Mouse (Mus musculus) liver, embryonic 16.5 days (tissue): Measurements from ENCODE around the gene Pea15a. TPM values are rescaled to one million over a fixed set of nuclear protein-coding genes. Genes with fewer than 3 reads are reported as not detected.

ENCODE experiments used
- ATAC-seq: fragments of 200-750 bp; cut with Nextera tagmentation; 2 replicates; pipeline ENCODE4 v1.8.0; 2017; ENCODE audit warnings: low read depth, mild to moderate bottlenecking, moderate number of reproducible peaks, moderate library complexity
- H3K27ac ChIP-seq: fragments of 300-500 bp; sonication (generic); 2 replicates; pipeline ENCODE4 v1.5.1; 2014; ENCODE audit warnings: mild to moderate bottlenecking, low read length
- H3K27me3 ChIP-seq: fragments of 300-500 bp; sonication (generic); 2 replicates; pipeline ENCODE4 v1.6.1; 2014; ENCODE audit warnings: low read depth, low read length, mixed read lengths; ENCODE audit not compliant: control insufficient read depth, insufficient read depth
- H3K36me3 ChIP-seq: fragments of 300-500 bp; sonication (generic); 2 replicates; pipeline ENCODE4 v1.6.1; 2014; ENCODE audit warnings: mild to moderate bottlenecking; ENCODE audit not compliant: control insufficient read depth, insufficient read depth
- H3K4me1 ChIP-seq: fragments of 300-500 bp; sonication (generic); 2 replicates; pipeline ENCODE4 v1.6.1; 2014; ENCODE audit warnings: low read depth, low read length, mixed read lengths; ENCODE audit not compliant: control insufficient read depth
- H3K4me2 ChIP-seq: fragments of 300-500 bp; sonication (generic); 2 replicates; pipeline ENCODE4 v1.6.1; 2014; ENCODE audit warnings: low read depth, low read length, mixed read lengths
- H3K4me3 ChIP-seq: fragments of 300-500 bp; sonication (generic); 2 replicates; pipeline ENCODE4 v1.5.1; 2014; ENCODE audit warnings: low read depth, mild to moderate bottlenecking, low read length
- H3K9ac ChIP-seq: fragments of 300-500 bp; sonication (generic); 2 replicates; pipeline ENCODE4 v1.6.1; 2014; ENCODE audit warnings: low read depth, low read length
- H3K9me3 ChIP-seq: fragments of 300-500 bp; sonication (generic); replicated peaks from 2 replicates; pipeline ENCODE4 v1.6.1; 2016; ENCODE audit warnings: low read length; ENCODE audit not compliant: control insufficient read depth
- WGBS: fragments of 180-500 bp; shearing (Covaris S2); extraction: QIAGEN DNeasy Blood & Tissue Kit; methylation state at CpG from one replicate; pipeline ENCODE4 v1.1.7; 2014; ENCODE audit not compliant: insufficient replicate concordance; 5-methylcytosine and 5-hydroxymethylcytosine counted together
- polyA plus RNA-seq: library from polyadenylated mRNA; unstranded; fragments of >200 nt; fragmentation: Nextera tagmentation; extraction: Ambion mirVana; gene quantifications from 2 replicates; pipeline ENCODE4 v1.2.1, GENCODE M21; 2015

The Pea15a gene
- polyA plus RNA-seq, 1 experiment from 2014 or later, result 21.5 TPM

DNA sequence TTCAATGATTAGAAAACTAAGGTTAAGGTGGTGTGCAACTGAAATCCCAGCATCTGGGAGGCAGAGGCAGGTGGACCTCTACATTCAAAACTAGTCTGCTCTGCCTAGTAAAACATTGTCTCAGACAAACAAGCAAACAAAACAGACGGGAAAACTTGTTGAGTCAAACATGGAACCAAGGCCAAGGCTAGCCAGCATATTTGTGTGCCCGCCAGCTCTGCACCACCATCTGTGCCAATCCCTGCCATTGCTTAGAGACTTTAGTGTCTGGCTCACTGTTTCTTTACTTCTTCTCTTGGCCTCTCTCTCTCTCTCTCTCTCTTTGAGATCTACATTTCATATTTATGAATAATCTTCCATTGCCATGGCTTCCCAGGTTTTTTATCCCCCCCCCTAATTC lies 21.6 kb upstream of the Pea15a start:
- Histone ChIP-seq H3K9ac (no peak overlapping the region), H3K4me1 (no peaks in the 10 kb centered on the region), H3K4me2 (no peak overlapping the region), H3K27me3 (no peaks in the 10 kb centered on the region), H3K27ac (no peak overlapping the region), H3K36me3 (no peaks in the 10 kb centered on the region), H3K9me3 (no peaks in the 10 kb centered on the region), H3K4me3 (no peak overlapping the region)
- no peak for ATAC-seq
- 65% methylated on average over 2 of the region's 2 CpGs for WGBS

DNA sequence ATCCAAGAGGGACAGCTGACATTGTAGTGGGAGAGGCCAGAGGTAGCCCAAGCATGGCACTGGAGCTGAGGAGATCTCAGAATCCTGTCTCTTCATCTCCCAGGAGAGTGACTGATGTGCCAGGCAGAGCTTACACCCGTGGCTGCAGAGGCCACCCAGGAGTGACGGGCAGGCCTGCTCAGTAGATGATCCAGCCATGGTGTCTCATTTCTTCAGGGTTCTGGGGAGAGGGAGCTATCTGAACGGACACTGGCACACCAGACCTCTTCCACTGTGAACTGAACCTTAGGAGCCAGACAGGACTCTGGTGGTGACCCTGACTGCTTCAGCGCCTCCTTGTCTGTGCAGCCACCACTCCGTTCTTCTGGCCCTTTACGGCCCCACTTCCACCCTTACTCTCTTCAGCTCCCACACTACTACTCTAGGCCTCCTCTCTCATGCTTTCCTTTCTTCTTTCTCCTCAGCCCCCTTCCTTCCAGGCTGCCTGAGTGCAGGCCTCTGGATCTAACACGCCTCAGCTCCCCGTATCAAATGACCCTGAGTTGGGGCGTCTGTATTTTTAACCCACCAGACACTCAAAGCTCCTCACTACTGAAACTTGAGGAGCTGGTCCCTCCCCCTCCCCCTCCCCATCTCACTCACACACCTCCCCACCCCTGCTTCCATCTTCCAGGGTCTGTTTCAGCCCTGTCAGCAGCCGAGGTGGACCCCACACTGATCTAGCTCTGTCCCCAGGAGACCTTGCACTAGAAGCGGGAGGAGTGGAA lies 14.9 kb upstream of the Pea15a start:
- ATAC-seq, result no peak
- H3K27me3 ChIP-seq, result no peaks in the 10 kb centered on the region
- H3K27ac ChIP-seq, result no peak overlapping the region
- 62% methylated on average over 11 of the region's 11 CpGs for WGBS
- H3K9ac ChIP-seq, result no peak overlapping the region
- no peak overlapping the region for H3K4me3 ChIP-seq
- peaks cover 4% of the 10 kb centered on the region for H3K4me1 ChIP-seq
- no peaks in the 10 kb centered on the region for H3K9me3 ChIP-seq
- no peaks in the 10 kb centered on the region for H3K36me3 ChIP-seq
- H3K4me2 ChIP-seq, result no peak overlapping the region

DNA sequence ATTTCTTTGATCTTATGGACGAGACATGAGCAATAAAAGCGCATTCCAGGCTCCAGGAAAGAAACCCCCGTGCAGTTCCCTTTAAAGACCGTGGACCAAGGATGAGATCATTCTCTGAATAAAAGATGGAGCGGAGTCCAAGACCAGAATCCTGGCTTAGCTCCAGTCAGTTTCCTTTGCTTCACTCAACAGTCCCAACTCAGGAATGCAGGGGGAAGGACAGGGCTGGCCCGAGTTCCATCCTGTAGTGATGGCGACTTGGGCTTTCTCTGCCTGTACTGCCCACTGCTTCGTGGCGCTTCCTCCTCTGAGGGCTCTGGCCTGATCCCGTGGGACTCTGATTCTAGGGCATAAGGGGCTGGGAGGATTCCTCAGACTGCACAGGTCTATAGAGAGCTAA lies 13.8 kb upstream of the Pea15a start:
- Histone ChIP-seq H3K9ac (no peak overlapping the region), H3K4me1 (peaks cover 4% of the 10 kb centered on the region), H3K27ac (no peak overlapping the region), H3K27me3 (no peaks in the 10 kb centered on the region), H3K4me2 (no peak overlapping the region), H3K9me3 (no peaks in the 10 kb centered on the region), H3K36me3 (no peaks in the 10 kb centered on the region), H3K4me3 (no peak overlapping the region)
- 49% methylated on average over 10 of the region's 10 CpGs for WGBS
- no peak for ATAC-seq

DNA sequence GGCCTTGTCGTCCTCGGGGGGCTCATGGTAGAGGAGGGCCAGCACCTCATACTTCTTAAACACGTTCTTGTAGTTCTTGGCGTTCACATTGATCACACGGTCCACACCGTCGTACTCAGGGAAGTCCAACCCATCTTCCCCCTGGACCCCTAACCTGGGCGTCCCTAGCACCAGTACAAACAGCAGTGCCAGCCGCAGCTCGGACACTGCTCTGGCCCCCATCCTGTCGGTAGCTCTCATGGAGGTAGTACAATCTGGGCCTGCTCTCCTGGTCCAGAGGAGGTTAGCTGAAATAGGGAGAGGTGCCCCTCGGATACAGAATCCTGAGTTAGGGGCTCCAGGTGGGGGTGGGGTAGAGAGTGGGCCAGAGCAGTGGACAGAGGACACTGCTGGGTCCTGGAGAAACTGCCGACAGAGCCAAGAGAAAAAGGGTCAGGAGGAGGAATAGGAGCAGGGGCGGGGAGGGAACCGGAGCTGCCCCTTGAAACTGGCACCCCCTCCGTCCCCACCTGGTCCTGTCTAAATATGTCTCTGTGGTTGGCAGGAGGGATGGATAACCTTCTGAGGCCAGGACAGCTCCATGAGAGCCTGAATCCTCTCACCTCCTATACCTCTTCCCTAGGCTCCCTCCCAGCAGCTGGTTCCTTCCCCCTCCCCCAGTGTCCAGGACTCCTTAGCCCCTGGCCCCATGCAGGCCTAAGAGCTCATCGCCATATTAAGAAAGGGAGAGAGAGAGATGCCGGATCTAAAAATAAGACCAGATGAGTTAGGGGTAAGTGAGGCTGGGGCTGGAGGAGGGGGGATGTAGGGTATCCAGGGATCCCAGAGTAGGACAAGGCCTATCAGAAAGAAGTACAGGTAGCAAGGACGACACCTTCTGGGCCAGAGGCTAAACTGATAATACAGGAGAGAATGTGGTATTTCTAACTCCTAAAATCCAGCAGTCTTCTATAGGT lies 13.1 kb upstream of the Pea15a start, which contains the start of gene Casq1:
Casq1 (minus strand) TSS at position 418 of the 956 bp plus-strand sequence.
- Histone ChIP-seq H3K9ac (no peak within 1 kb of the TSS), H3K27ac (no peak within 1 kb of the TSS)

DNA sequence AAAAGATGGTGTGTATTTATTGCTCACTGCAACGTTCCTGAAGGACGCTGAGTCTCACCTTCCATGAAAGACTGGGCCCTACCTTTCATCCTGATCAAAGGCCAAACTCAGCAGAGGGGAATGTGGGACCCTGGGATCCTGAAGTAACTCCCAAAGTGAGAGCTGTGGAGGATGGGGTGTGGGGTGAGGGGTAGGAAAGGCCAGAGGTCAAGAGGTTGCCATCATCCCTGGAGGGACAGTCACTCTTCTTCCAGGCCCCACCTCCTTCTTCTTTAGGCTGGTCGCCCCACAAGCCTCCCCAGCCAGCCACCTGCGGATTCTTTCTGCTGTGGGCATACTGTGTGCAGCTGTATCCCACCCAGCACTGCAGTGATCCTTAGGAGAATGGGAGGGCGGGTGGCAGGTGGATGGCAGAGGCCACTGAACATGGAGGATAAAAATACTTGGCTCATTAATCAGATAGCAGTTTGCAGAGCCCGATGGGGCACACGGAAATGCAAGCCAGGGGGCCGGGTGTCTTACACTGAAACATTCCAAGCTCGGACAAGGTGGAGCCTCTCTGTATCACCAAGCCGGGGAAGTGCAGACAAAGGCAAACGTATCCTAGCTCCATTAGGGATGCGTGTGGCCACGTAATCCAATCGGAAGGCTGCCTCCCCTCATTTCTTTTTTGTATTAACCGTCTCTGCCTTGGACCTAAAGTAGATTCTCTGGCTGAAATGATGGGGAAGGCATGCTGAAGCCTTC lies 11.7 kb upstream of the Pea15a start:
- H3K36me3 ChIP-seq, result no peaks in the 10 kb centered on the region
- H3K4me3 ChIP-seq, result no peak overlapping the region
- H3K9ac ChIP-seq, result no peak overlapping the region
- peaks cover 4% of the 10 kb centered on the region for H3K4me1 ChIP-seq
- no peaks in the 10 kb centered on the region for H3K27me3 ChIP-seq
- no peak overlapping the region for H3K27ac ChIP-seq
- no peak for ATAC-seq
- H3K9me3 ChIP-seq, result no peaks in the 10 kb centered on the region
- WGBS, result 66% methylated on average over 15 of the region's 15 CpGs
- no peak overlapping the region for H3K4me2 ChIP-seq

More for the DNA sequence above, 13.1 kb upstream of the Pea15a start, which contains the start of gene Casq1:
- H3K4me1 ChIP-seq, result peaks cover 4% of the 10 kb centered on the region
- 78% methylated on average over 19 of the region's 19 CpGs for WGBS
- no peak within 1 kb of the TSS for H3K4me2 ChIP-seq
- H3K4me3 ChIP-seq, result no peak within 1 kb of the TSS
- no peaks in the 10 kb centered on the region for H3K36me3 ChIP-seq
- ATAC-seq, result no peak
- no peaks in the 10 kb centered on the region for H3K9me3 ChIP-seq
- no peaks in the 10 kb centered on the region for H3K27me3 ChIP-seq

DNA sequence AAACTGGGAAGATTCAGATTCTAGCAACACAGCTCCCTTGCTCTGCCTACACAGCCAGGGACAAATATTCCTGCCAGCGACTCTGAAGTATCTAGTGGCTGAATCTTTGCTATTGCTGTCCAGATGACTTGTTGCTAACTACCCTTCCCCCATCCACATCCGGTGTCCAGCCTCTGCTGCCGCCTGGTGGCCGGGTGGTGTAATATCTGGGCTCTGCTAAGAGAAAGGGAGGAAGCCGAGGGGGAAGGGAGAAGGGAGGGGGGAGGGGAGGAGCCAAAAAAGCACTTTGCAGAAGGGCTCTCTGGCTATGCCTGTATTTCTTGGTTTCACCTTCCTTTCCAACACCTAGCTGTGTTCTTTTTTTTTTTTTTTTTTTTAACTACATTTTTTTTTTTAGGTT lies 10.5 kb upstream of the Pea15a start:
- Histone ChIP-seq H3K9ac (0 out of 2 replicates have a peak overlapping the region, but pooled peaks have one; percentile 4), H3K27ac (0 out of 2 replicates have a peak overlapping the region, but pooled peaks have one; percentile 36), H3K4me2 (peak overlapping the region; percentile 42; the same call in 1 of the 2 replicates), H3K4me1 (peaks cover 4% of the 10 kb centered on the region), H3K4me3 (peak overlapping the region; percentile 24; the same call in 1 of the 2 replicates), H3K27me3 (no peaks in the 10 kb centered on the region), H3K36me3 (no peaks in the 10 kb centered on the region), H3K9me3 (no peaks in the 10 kb centered on the region)
- WGBS, result 0% methylated on average over 5 of the region's 5 CpGs
- ATAC-seq, result peak; percentile 73

DNA sequence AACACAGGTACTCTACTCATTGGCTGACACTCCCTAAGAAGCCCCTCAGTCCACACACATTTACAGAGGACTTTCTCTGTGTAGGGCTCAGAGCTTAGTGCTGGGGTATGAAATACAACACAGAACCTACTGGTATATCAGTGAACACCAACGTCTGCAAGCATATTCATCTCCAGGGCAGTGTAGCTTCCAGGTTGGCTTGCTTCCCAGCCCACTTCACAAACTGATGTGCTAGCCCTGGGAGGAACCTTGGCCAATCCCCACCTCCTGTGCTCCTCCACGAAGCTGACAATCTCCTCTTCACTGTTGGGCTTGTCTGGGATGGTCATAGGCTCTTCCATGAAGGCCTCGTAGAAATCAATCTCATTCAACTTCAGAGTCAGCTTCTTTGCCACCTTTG lies 8.1 kb upstream of the Pea15a start:
- H3K27me3 ChIP-seq, result no peaks in the 10 kb centered on the region
- H3K36me3 ChIP-seq, result no peaks in the 10 kb centered on the region
- no peak overlapping the region for H3K4me3 ChIP-seq
- no peak overlapping the region for H3K9ac ChIP-seq
- peaks cover 4% of the 10 kb centered on the region for H3K4me1 ChIP-seq
- H3K9me3 ChIP-seq, result no peaks in the 10 kb centered on the region
- no peak for ATAC-seq
- 32% methylated on average over 3 of the region's 3 CpGs for WGBS
- no peak overlapping the region for H3K4me2 ChIP-seq
- no peak overlapping the region for H3K27ac ChIP-seq

DNA sequence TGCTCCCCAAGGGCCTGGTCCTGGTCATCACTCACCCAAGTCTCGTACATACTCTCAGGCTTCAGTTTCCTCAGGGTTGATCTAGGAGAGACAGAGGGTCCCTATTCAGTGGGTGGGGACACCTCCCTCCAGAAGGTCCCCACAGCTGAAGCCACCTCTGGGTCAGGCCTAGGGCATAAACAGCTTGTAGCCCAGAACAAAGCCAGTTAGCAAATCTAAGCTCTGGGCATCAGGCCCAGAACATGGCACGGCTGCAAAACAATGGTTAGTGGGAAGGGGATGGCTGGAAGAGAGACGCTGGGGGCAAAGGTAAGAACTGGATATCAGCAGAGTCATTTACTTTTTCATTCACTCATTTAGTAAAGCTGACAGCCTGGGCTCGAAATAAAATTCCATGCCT lies 7.2 kb upstream of the Pea15a start:
- WGBS, result 59% methylated on average over 4 of the region's 4 CpGs
- no peaks in the 10 kb centered on the region for H3K27me3 ChIP-seq

More for the DNA sequence above, 7.2 kb upstream of the Pea15a start:
- H3K9me3 ChIP-seq, result no peaks in the 10 kb centered on the region
- no peak overlapping the region for H3K27ac ChIP-seq
- peaks cover 4% of the 10 kb centered on the region for H3K4me1 ChIP-seq
- no peak overlapping the region for H3K4me3 ChIP-seq
- no peaks in the 10 kb centered on the region for H3K36me3 ChIP-seq
- H3K9ac ChIP-seq, result no peak overlapping the region
- no peak overlapping the region for H3K4me2 ChIP-seq
- ATAC-seq, result no peak
